Mouse (Mus musculus) cortical plate, adult 2 months (tissue): ENCODE measurements around the gene 4930451I11Rik.

ENCODE experiments used
- CTCF ChIP-seq: fragments of 200-500 bp; IDR thresholded peaks from 2 replicates; pipeline ENCODE4 v1.5.1; 2011; ENCODE audit warnings: mild to moderate bottlenecking, control low read depth, low read length; ENCODE audit not compliant: insufficient read depth; ENCODE audit errors: extremely low read depth
- POLR2A ChIP-seq: fragments of 200-500 bp; IDR thresholded peaks from 2 replicates; pipeline ENCODE4 v1.6.1; 2011; ENCODE audit warnings: mild to moderate bottlenecking, low read length, control low read depth; ENCODE audit not compliant: insufficient read depth; ENCODE audit errors: extremely low read depth

GRCm38 (mm10) chr7:126798127-126799049, 33.1 kb downstream of the 4930451I11Rik start:
- TF ChIP-seq CTCF (no peak), POLR2A (peak; percentile 28; the same call in 1 of the 2 replicates)
